Mouse (Mus musculus) left cerebral cortex, adult 8-10 months (tissue): Measurements from ENCODE around the gene Olfr150. TPM values are rescaled to one million over a fixed set of nuclear protein-coding genes. Genes with fewer than 3 reads are reported as not detected.
"Not testable (repeated sequence)": the region's sequence is repeated elsewhere in the genome, so short reads cannot be mapped to it uniquely, and the experiment has no call there.

Experiments used
- DNase-seq, 2 experiments: peaks; one replicate each; pipeline ENCODE4 v3.0.0; 2022; ENCODE audit warnings: low spot score in 2 of 2
- total RNA-seq, 4 experiments: library from RNA; stranded (reverse); gene quantifications; 2 replicates each; pipeline ENCODE4 v1.2.4; 2022

Gene Olfr150
- total RNA-seq = not detected

DNA sequence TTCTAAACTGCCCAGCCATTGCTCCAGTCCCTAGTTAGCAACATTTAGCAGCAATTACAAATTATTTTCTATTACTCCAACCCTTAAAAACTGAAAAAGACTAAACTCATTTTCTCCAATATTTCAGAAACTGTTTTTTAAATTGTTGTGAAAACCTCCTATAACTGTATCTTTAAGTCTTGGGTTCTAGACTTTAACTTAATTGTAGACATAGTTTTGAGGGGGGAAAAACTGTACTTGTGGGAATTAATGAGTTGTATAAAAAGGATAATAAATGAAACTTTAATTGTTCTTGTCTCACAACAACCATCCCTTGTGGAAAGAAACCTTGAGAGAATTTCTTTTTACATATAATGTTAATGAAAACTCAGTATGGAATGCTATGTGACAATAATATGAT lies at the start of gene Olfr150:
TSS of gene Olfr150 (plus strand) at position 301 of the 400 bp plus-strand sequence.
- no peak for DNase-seq

- not testable (repeated sequence) for DNase-seq
Observed at GRCm38 (mm10) chr9:39701123-39701522, 29.7 kb upstream of the Olfr150 start.

- no peak for DNase-seq
Observed at GRCm38 (mm10) chr9:39707017-39707416, 23.8 kb upstream of the Olfr150 start, which contains the start of gene Olfr149. Olfr149 (minus strand) TSS chr9:39707117.

GRCm38 (mm10) chr9:39708958-39709357 lies 21.8 kb upstream of the Olfr150 start:
- no peak for DNase-seq

DNA sequence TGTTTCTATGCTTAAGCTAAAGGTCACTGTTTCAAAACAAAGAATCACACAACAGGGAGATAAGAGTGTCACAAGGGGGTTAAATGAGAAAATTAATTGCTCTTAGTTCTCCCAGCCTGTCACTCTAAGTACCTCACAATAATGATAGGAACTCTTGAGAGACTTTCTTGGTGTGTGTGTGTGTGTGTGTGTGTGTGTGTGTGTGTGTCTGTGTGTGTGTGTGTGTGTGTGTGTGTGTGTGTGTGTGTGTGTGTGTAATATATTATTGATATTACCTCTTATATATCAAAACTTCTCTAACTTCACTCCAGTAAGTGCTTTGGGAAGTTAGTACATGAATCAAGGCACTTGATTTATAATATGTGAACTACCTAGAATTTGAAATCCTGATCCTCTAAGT lies 19.7 kb upstream of the Olfr150 start, which contains the start of gene Olfr965:
TSS of gene Olfr965 (plus strand) at position 301 of the 400 bp plus-strand sequence.
- DNase-seq = no peak

- no peak for DNase-seq
Observed at GRCm38 (mm10) chr9:39740741-39741140, 10.0 kb downstream of the Olfr150 start.

DNA sequence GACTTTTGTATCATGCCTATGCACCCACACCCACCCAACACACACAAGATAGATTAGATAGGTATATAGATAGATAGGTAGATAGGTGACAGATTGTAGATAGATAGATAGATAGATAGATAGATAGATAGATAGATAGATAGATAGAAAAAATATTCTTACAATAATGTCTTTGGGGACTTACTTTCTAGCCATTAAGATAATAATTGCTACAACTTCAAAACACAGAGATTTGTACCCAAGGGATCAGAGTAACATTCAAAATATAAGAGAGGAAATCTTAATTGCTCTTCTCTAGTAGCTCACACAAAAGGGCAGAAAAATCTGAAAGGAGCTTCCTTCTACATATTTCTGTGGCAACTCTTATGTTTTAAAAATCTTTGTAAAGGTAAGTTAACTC lies 15.2 kb downstream of the Olfr150 start, which contains the start of gene Olfr967:
TSS of gene Olfr967 (plus strand) at position 301 of the 400 bp plus-strand sequence.
- DNase-seq = no peak

- DNase-seq = no peak
Observed at GRCm38 (mm10) chr9:39746428-39746827, 15.7 kb downstream of the Olfr150 start.

DNA sequence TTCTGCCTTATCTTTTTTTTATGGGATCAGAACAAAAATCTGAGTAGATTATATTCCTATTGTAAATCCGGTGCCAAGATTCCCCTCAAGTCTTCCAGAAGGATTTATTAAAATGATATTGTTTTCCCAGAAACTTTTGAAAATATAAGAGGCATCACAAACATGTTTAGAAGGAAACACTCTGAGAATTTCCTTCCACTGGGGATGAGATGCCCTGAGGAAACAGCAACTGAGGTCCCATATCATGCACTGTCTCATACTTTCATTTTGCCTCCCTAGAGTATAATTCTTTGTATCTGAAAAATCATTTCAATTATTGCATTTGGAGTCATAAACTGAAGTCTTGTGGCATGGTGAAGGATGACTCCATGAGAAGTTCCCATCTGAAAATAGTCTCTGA lies 52.4 kb downstream of the Olfr150 start, which contains the start of gene Olfr968:
TSS of gene Olfr968 (minus strand) at position 101 of the 400 bp plus-strand sequence.
- DNase-seq = no peak

Other genes starting within 250 kb of the Olfr150 start
- not detected for gene Olfr44, start 237.0 kb upstream of the Olfr150 start, total RNA-seq
- not detected for gene Olfr957, start 215.2 kb upstream of the Olfr150 start, total RNA-seq
- not detected for gene Olfr958, start 176.9 kb upstream of the Olfr150 start, total RNA-seq
- not detected for gene Olfr959, start 155.4 kb upstream of the Olfr150 start, total RNA-seq
- gene AW551984, start 126.6 kb upstream of the Olfr150 start, total RNA-seq = 1 to 10 TPM; 2.6 to 9.4 (median 6.5) TPM
- not detected for gene Olfr148, start 120.3 kb upstream of the Olfr150 start, total RNA-seq
- not detected for gene Olfr960, start 109.6 kb upstream of the Olfr150 start, total RNA-seq
- gene Olfr961, start 85.9 kb upstream of the Olfr150 start, total RNA-seq = not detected
- gene Olfr963, start 63.8 kb upstream of the Olfr150 start, total RNA-seq = not detected
- not detected for gene Olfr149, start 23.9 kb upstream of the Olfr150 start, total RNA-seq
- not detected for gene Olfr965, start 19.6 kb upstream of the Olfr150 start, total RNA-seq
- under 1 TPM in 1 of 4 experiments, not detected in 3; 0.30 TPM for gene Olfr967, start 15.3 kb downstream of the Olfr150 start, total RNA-seq
- not detected for gene Olfr968, start 52.3 kb downstream of the Olfr150 start, total RNA-seq
- not detected for gene Olfr969, start 60.0 kb downstream of the Olfr150 start, total RNA-seq
- gene Olfr970, start 77.9 kb downstream of the Olfr150 start, total RNA-seq = not detected
- not detected for gene Olfr971, start 105.9 kb downstream of the Olfr150 start, total RNA-seq
- not detected for gene Olfr972, start 135.4 kb downstream of the Olfr150 start, total RNA-seq
- gene Olfr229, start 176.4 kb downstream of the Olfr150 start, total RNA-seq = not detected
- not detected for gene Olfr974, start 206.5 kb downstream of the Olfr150 start, total RNA-seq
- gene Olfr975, start 221.1 kb downstream of the Olfr150 start, total RNA-seq = not detected
- not detected for gene Olfr976, start 230.2 kb downstream of the Olfr150 start, total RNA-seq